Mouse (Mus musculus): Measurements from ENCODE around the gene Ccdc171. TPM values are rescaled to one million over a fixed set of nuclear protein-coding genes. Genes with fewer than 3 reads are reported as not detected.
A peak's percentile ranks its signal among the peaks of the same experiment; 100 is the strongest.

Gene Ccdc171
- total and polyA plus RNA-seq, 3 experiments, result 1.8 to 15.0 (median 7.8) TPM

DNA sequence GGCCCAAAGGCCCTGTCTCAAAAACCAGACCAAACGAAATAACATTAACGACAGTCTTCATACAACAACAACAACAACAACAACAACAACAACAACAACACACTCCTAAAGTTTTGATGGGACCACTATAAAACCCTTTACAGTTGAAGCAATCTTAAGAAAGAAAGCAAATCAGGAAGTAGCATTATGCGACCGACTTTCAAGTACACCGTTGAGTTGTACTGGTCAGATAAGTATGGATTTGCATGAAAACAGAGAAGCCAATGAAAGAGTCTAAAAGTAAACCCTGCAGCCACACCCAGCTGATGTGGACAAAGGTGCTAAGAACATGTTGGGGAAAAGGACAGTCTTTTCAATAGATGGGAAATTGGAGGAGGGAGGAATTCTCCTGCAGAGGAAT, 45.7 kb downstream of the Ccdc171 start:
- DNase-seq (ENCODE audit: low spot score) (no peak), ATAC-seq (ENCODE audit: extremely low read depth, insufficient number of reproducible peaks, low FRiP score, poor library complexity, severe bottlenecking) (no peak)
- H3K4me3 ChIP-seq (ENCODE audit: low read depth, low read length), result no peak overlapping the region
- no peaks in the 10 kb centered on the region for H3K36me3 ChIP-seq (replicated peaks)
- H3K9me3 ChIP-seq (replicated peaks), result no peaks in the 10 kb centered on the region
- H3K4me1 ChIP-seq (ENCODE audit: insufficient read depth, low read depth, low read length), result no peaks in the 10 kb centered on the region
- TF ChIP-seq CTCF (IDR thresholded peaks at IDR 0.05; ENCODE audit: low read depth, low read length) (no peak), TAL1 (conservative IDR thresholded peaks at IDR 0.05; ENCODE audit: low read depth, low read length) (no peak), GATA2 (IDR thresholded peaks at IDR 0.05; ENCODE audit: borderline replicate concordance, low read depth, low read length) (no peak), GATA1 (IDR thresholded peaks at IDR 0.05; ENCODE audit: borderline replicate concordance, low read length) (no peak), POLR2AphosphoS5 (IDR thresholded peaks at IDR 0.05; ENCODE audit: insufficient replicate concordance, low read depth, low read length) (no peak)
- no peaks in the 10 kb centered on the region for H3K27me3 ChIP-seq (ENCODE audit: insufficient read depth, low read length)

DNA sequence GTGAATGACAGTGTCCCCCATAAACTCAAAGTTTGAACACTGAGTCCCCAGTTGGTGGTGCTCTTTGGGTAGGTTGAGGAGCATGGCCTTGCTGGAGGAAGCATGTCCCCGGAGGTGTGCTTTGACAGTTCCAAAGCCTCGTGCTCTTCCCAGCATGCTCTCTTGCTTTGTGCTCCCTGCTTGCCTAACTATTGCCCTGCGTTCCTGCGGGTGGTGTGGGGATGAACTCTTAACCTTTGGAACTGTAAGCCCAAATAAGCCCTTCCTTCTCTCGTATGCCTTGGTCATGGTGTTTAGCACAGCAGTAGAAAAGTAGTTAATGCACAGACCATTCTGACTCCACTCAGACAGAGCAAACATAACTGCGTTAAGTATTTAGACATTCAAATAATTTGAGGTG, 47.2 kb downstream of the Ccdc171 start:
- Histone ChIP-seq H3K9me3 (replicated peaks) (no peaks in the 10 kb centered on the region), H3K27me3 (ENCODE audit: insufficient read depth, low read length) (no peaks in the 10 kb centered on the region), H3K4me1 (ENCODE audit: insufficient read depth, low read depth, low read length) (peaks cover 7% of the 10 kb centered on the region; the same call in 1 of the 2 replicates), H3K4me3 (ENCODE audit: low read depth, low read length) (no peak overlapping the region), H3K36me3 (replicated peaks) (no peaks in the 10 kb centered on the region)
- TF ChIP-seq CTCF (IDR thresholded peaks at IDR 0.05; ENCODE audit: low read depth, low read length) (no peak), GATA1 (IDR thresholded peaks at IDR 0.05; ENCODE audit: borderline replicate concordance, low read length) (no peak), GATA2 (IDR thresholded peaks at IDR 0.05; ENCODE audit: borderline replicate concordance, low read depth, low read length) (no peak), POLR2AphosphoS5 (IDR thresholded peaks at IDR 0.05; ENCODE audit: insufficient replicate concordance, low read depth, low read length) (no peak), TAL1 (conservative IDR thresholded peaks at IDR 0.05; ENCODE audit: low read depth, low read length) (no peak)
- DNase-seq (ENCODE audit: low spot score) (no peak), ATAC-seq (ENCODE audit: extremely low read depth, insufficient number of reproducible peaks, low FRiP score, poor library complexity, severe bottlenecking) (no peak)

DNA sequence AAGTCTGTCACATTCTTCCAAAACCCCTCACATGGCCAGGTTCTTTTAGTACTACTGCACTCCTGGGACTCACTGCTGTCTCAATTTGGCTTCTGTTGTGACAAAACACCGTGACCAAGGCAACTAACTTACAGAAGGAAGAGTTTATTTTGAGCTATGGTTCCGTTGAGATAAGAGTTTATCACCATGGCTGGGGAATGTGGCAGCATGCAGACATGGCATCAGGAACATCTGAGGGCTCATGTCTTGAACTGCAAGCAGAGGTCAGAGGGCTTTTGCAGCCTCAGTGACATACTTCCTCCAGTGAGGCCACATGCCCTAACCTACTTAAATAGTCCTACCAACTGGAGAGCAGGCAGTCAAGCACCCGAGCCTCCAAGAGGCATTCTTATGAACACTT, 51.0 kb downstream of the Ccdc171 start:
- TF ChIP-seq POLR2AphosphoS5 (IDR thresholded peaks at IDR 0.05; ENCODE audit: insufficient replicate concordance, low read depth, low read length), result no peak
- TF ChIP-seq GATA1 (IDR thresholded peaks at IDR 0.05; ENCODE audit: borderline replicate concordance, low read length), result no peak
- no peak for TF ChIP-seq TAL1 (conservative IDR thresholded peaks at IDR 0.05; ENCODE audit: low read depth, low read length)
- no peak for TF ChIP-seq CTCF (IDR thresholded peaks at IDR 0.05; ENCODE audit: low read depth, low read length)
- no peak for TF ChIP-seq GATA2 (IDR thresholded peaks at IDR 0.05; ENCODE audit: borderline replicate concordance, low read depth, low read length)
- Histone ChIP-seq H3K27me3 (ENCODE audit: insufficient read depth, low read length) (no peaks in the 10 kb centered on the region), H3K9me3 (replicated peaks) (no peaks in the 10 kb centered on the region), H3K4me3 (ENCODE audit: low read depth, low read length) (no peak overlapping the region), H3K4me1 (ENCODE audit: insufficient read depth, low read depth, low read length) (peaks cover 7% of the 10 kb centered on the region; the same call in 1 of the 2 replicates), H3K36me3 (replicated peaks) (no peaks in the 10 kb centered on the region)
- DNase-seq (ENCODE audit: low spot score), result no peak
- ATAC-seq (ENCODE audit: extremely low read depth, insufficient number of reproducible peaks, low FRiP score, poor library complexity, severe bottlenecking), result peak; percentile 40; the same call in 1 of the 2 replicates

DNA sequence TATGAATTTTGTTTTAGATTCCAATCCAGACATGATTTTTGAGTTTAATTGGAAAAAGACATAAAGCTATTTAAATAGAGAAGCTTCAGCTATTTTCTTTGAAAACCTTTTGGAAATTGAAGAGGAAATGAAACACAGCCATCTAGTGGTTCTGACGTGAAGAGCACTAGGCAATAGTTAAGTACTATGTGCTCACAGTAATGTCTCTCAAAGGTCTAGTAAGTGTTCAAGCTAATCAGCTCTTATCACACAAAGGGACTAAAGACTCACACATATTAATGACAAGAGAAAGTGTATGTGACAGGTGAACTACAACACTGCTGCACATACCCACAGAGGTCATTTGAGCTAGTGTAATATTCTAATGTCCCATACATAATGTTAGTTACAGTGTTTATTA, 54.8 kb downstream of the Ccdc171 start:
- Histone ChIP-seq H3K36me3 (replicated peaks) (no peaks in the 10 kb centered on the region), H3K27me3 (ENCODE audit: insufficient read depth, low read length) (no peaks in the 10 kb centered on the region), H3K4me3 (ENCODE audit: low read depth, low read length) (no peak overlapping the region), H3K9me3 (replicated peaks) (no peaks in the 10 kb centered on the region), H3K4me1 (ENCODE audit: insufficient read depth, low read depth, low read length) (peaks cover 7% of the 10 kb centered on the region; the same call in 1 of the 2 replicates)
- DNase-seq (ENCODE audit: low spot score) (no peak), ATAC-seq (ENCODE audit: extremely low read depth, insufficient number of reproducible peaks, low FRiP score, poor library complexity, severe bottlenecking) (no peak)
- TF ChIP-seq CTCF (IDR thresholded peaks at IDR 0.05; ENCODE audit: low read depth, low read length), result no peak
- TF ChIP-seq POLR2AphosphoS5 (IDR thresholded peaks at IDR 0.05; ENCODE audit: insufficient replicate concordance, low read depth, low read length), result no peak
- TF ChIP-seq TAL1 (conservative IDR thresholded peaks at IDR 0.05; ENCODE audit: low read depth, low read length), result no peak
- no peak for TF ChIP-seq GATA2 (IDR thresholded peaks at IDR 0.05; ENCODE audit: borderline replicate concordance, low read depth, low read length)
- TF ChIP-seq GATA1 (IDR thresholded peaks at IDR 0.05; ENCODE audit: borderline replicate concordance, low read length), result no peak

DNA sequence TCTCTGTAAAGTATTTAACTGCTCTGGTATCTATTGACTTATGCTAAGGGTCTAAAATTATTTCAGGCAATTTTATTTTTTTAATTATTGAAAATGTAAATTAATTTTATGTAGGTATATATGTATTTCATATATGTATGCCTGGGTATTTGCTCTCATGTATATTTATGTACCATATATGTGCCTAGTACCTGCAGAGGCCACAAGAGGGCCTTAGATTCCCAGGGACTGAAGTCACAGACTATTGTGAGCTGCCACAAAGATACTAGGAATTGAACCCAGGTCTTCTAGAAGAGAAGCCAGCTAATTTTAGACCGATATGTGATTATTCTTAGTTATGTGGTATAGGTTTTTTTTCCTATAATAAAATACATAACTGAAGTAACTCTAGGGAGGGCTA, 62.2 kb downstream of the Ccdc171 start:
- Histone ChIP-seq H3K9me3 (replicated peaks) (no peaks in the 10 kb centered on the region), H3K4me1 (ENCODE audit: insufficient read depth, low read depth, low read length) (no peaks in the 10 kb centered on the region), H3K27me3 (ENCODE audit: insufficient read depth, low read length) (no peaks in the 10 kb centered on the region), H3K36me3 (replicated peaks) (no peaks in the 10 kb centered on the region), H3K4me3 (ENCODE audit: low read depth, low read length) (no peak overlapping the region)
- no peak for TF ChIP-seq GATA1 (IDR thresholded peaks at IDR 0.05; ENCODE audit: borderline replicate concordance, low read length)
- TF ChIP-seq GATA2 (IDR thresholded peaks at IDR 0.05; ENCODE audit: borderline replicate concordance, low read depth, low read length), result no peak
- no peak for TF ChIP-seq CTCF (IDR thresholded peaks at IDR 0.05; ENCODE audit: low read depth, low read length)
- TF ChIP-seq TAL1 (conservative IDR thresholded peaks at IDR 0.05; ENCODE audit: low read depth, low read length), result no peak
- no peak for TF ChIP-seq POLR2AphosphoS5 (IDR thresholded peaks at IDR 0.05; ENCODE audit: insufficient replicate concordance, low read depth, low read length)
- ATAC-seq (ENCODE audit: extremely low read depth, insufficient number of reproducible peaks, low FRiP score, poor library complexity, severe bottlenecking) (no peak), DNase-seq (ENCODE audit: low spot score) (no peak)

DNA sequence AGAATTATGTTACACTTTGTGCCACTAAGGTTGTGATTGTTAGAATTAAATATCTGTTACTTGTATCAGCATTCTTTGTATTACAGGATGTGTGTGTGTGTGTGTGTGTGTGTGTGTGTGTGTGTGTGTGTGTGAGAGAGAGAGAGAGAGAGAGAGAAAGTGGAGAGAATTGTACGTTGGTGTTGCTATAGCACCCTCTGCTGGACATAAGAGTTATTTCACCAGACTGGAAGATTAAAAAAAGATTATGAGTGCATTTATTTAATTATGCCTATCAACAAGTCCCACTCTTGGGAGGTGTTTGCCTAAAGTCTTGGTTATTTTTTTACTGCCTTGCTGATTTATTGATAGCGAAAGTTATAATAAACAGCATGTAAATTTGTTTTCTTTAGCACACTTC, 71.1 kb downstream of the Ccdc171 start:
- DNase-seq (ENCODE audit: low spot score), result no peak
- H3K4me1 ChIP-seq (ENCODE audit: insufficient read depth, low read depth, low read length), result no peaks in the 10 kb centered on the region
- 0 out of 2 replicates have a peak, but pooled peaks have one; percentile 13 for TF ChIP-seq CTCF (IDR thresholded peaks at IDR 0.05; ENCODE audit: low read depth, low read length)
- TF ChIP-seq TAL1 (conservative IDR thresholded peaks at IDR 0.05; ENCODE audit: low read depth, low read length), result no peak
- H3K4me3 ChIP-seq (ENCODE audit: low read depth, low read length), result no peak overlapping the region
- H3K9me3 ChIP-seq (replicated peaks), result no peaks in the 10 kb centered on the region
- no peaks in the 10 kb centered on the region for H3K27me3 ChIP-seq (ENCODE audit: insufficient read depth, low read length)
- H3K36me3 ChIP-seq (replicated peaks), result no peaks in the 10 kb centered on the region
- no peak for ATAC-seq (ENCODE audit: extremely low read depth, insufficient number of reproducible peaks, low FRiP score, poor library complexity, severe bottlenecking)

All from G1E (cell line).